Mouse (Mus musculus) hindbrain, embryonic 11.5 days (tissue): Measurements from ENCODE around the gene Acbd4. TPM values are rescaled to one million over a fixed set of nuclear protein-coding genes. Genes with fewer than 3 reads are reported as not detected.
A peak's percentile ranks its signal among the peaks of the same experiment; 100 is the strongest.

ENCODE experiments used
- ATAC-seq: fragments of 200-750 bp; cut with Nextera tagmentation; 2 replicates; pipeline ENCODE4 v1.8.0; 2017; ENCODE audit warnings: mild to moderate bottlenecking, moderate TSS enrichment, moderate library complexity; ENCODE audit not compliant: low FRiP score
- DNase-seq: peaks from one replicate; pipeline ENCODE4 v3.0.0-alpha.2; 2015; ENCODE audit warnings: low spot score
- H3K27ac ChIP-seq: fragments of 300-500 bp; sonication (generic); 2 replicates; pipeline ENCODE4 v1.5.1; 2014; ENCODE audit warnings: mild to moderate bottlenecking, low read depth, low read length
- H3K27me3 ChIP-seq: fragments of 300-500 bp; sonication (generic); 2 replicates; pipeline ENCODE4 v1.6.1; 2014; ENCODE audit warnings: mild to moderate bottlenecking, low read length, moderate library complexity, mixed read lengths; ENCODE audit not compliant: control insufficient read depth, insufficient read depth
- H3K36me3 ChIP-seq: fragments of 300-500 bp; sonication (generic); 2 replicates; pipeline ENCODE4 v1.6.1; 2014; ENCODE audit warnings: mild to moderate bottlenecking, low read length, moderate library complexity, mixed read lengths; ENCODE audit not compliant: control insufficient read depth, insufficient read depth
- H3K4me1 ChIP-seq: fragments of 300-500 bp; sonication (generic); replicated peaks from 2 replicates; pipeline ENCODE4 v1.6.1; 2014; ENCODE audit warnings: low read length, mixed read lengths; ENCODE audit not compliant: control insufficient read depth, insufficient read depth
- H3K4me2 ChIP-seq: fragments of 300-500 bp; sonication (generic); replicated peaks from 2 replicates; pipeline ENCODE4 v1.6.1; 2014; ENCODE audit warnings: mild to moderate bottlenecking, low read depth, low read length
- H3K4me3 ChIP-seq: fragments of 300-500 bp; sonication (generic); 2 replicates; pipeline ENCODE4 v1.5.1; 2014; ENCODE audit warnings: low read depth, low read length
- H3K9ac ChIP-seq: fragments of 300-500 bp; sonication (generic); 2 replicates; pipeline ENCODE4 v1.6.1; 2014; ENCODE audit warnings: low read depth, low read length
- H3K9me3 ChIP-seq: fragments of 300-500 bp; sonication (generic); 2 replicates; pipeline ENCODE4 v1.6.1; 2016; ENCODE audit warnings: low read length; ENCODE audit not compliant: control insufficient read depth
- WGBS: fragments of 180-500 bp; shearing (Covaris S2); extraction: QIAGEN DNeasy Blood & Tissue Kit; methylation state at CpG from one replicate; pipeline ENCODE4 v1.1.7; 2014; 5-methylcytosine and 5-hydroxymethylcytosine counted together
- polyA plus RNA-seq: library from polyadenylated mRNA; unstranded; fragments of >200 nt; fragmentation: Nextera tagmentation; extraction: Ambion mirVana; gene quantifications from 2 replicates; pipeline ENCODE4 v1.2.1, GENCODE M21; 2014

The Acbd4 gene
- polyA plus RNA-seq, 1 experiment from 2014 or later: 6.2 TPM

DNA sequence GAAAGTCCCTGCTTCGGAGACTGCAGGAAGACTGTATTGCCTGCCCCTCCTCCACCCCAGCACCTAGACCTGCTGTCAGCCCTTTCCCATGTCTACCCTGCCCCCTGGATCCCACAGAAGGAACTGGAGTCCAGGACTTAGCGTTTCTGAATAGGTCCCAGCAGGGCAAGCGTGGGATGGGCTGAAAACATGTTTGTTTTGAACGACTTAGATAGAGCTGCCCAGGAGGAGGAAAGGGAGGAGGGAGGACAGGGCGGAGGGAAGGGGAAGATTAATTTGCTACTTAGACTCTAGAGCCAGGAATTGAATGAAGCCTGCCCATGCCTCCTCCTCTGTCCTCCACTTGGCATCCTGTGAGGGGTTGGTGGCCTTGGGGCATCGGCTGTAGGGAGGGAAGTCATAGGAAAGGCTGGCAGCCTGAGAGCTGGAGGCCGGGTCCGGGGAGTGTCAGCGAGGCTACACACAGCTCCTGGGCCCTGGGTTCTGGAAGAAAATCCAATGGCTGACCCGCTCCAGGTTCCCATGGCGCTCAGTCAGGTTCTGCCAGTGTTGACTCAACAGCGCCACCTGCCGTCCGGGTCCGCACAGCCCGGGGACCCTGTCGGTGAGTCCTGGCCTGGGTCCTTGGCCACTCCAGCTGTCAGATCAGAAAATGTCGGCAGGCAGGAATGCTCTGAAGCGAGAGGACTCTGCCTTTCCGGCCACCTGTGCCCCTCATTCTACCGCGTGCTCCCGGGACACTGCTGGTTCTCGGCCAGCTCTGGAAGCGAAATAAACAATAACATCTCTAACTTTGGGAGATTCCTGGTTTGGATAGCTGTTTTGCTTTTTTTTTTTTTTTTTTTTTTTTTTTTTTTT is 57.4 kb downstream of the Acbd4 start:
- no peaks in the 10 kb centered on the region for H3K9me3 ChIP-seq
- ATAC-seq: peak; percentile 89
- no peaks in the 10 kb centered on the region for H3K36me3 ChIP-seq
- H3K4me3 ChIP-seq: 0 out of 2 replicates have a peak overlapping the region, but pooled peaks have one; percentile 13
- H3K9ac ChIP-seq: peak overlapping the region; percentile 27; the same call in 1 of the 2 replicates
- DNase-seq: peak; percentile 95
- H3K27me3 ChIP-seq: no peaks in the 10 kb centered on the region
- H3K27ac ChIP-seq: no peak overlapping the region
- under 1% methylated on average over 25 of the region's 25 CpGs for WGBS
- H3K4me2 ChIP-seq: peak overlapping the region; percentile 40
- no peaks in the 10 kb centered on the region; the same call in 1 of the 2 replicates for H3K4me1 ChIP-seq

DNA sequence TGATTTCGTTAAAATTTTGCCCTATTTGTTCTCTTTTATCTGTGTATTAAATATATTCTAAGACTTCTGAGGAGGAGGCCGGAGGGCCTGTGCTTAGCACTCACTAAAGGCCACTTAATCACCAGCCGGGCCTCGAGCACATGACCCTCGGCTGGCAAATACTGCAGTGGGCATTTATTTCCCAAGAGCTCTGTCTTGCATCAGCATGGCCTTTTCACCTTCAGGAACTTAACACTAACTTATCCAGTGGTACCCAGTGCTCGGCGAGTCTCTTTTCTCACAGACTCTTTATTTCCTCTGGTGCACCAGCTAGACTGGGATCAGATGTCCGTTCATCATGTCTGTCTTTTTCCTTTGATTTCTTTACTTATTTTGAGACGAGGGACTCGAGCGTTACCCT is 59.3 kb downstream of the Acbd4 start:
- WGBS: 89% methylated on average over 11 of the region's 11 CpGs
- ATAC-seq: no peak
- no peaks in the 10 kb centered on the region for H3K36me3 ChIP-seq
- H3K4me1 ChIP-seq: no peaks in the 10 kb centered on the region; the same call in 1 of the 2 replicates
- no peaks in the 10 kb centered on the region for H3K27me3 ChIP-seq
- no peak overlapping the region for H3K9ac ChIP-seq
- no peak overlapping the region for H3K4me2 ChIP-seq
- no peak for DNase-seq
- H3K9me3 ChIP-seq: no peaks in the 10 kb centered on the region
- H3K4me3 ChIP-seq: no peak overlapping the region
- H3K27ac ChIP-seq: no peak overlapping the region

DNA sequence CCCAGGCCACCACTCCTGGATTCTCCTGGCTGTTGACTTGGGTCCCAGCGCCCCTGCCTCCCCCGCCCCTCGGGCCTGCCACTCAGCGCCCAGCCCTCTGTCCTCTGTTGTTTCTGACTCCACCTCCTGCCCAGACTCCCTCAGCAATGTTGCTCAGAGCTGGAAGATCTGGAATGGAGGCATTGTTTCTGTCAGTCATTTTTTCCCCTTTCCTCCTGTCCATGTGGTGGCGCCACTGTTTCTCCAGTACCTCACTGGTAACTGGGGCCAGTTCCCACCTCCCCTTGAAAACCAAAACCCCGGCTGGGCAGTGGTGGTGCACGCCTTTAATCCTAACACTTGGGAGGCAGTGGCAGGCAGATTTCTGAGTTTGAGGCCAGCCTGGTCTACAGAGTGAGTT is 60.0 kb downstream of the Acbd4 start:
- no peak overlapping the region for H3K4me3 ChIP-seq
- no peaks in the 10 kb centered on the region for H3K9me3 ChIP-seq
- 73% methylated on average over 7 of the region's 7 CpGs for WGBS
- no peaks in the 10 kb centered on the region for H3K36me3 ChIP-seq
- H3K4me2 ChIP-seq: no peak overlapping the region
- H3K4me1 ChIP-seq: no peaks in the 10 kb centered on the region; the same call in 1 of the 2 replicates
- ATAC-seq (no peak), DNase-seq (no peak)
- no peak overlapping the region for H3K27ac ChIP-seq
- no peaks in the 10 kb centered on the region for H3K27me3 ChIP-seq
- no peak overlapping the region for H3K9ac ChIP-seq

Other genes with a start within 250 kb of the Acbd4 start
- 205 and 222 TPM in 2 replicates for gene Eftud2, start 220.7 kb upstream of the Acbd4 start, polyA plus RNA-seq
- 1.2 and 2.0 TPM in 2 replicates for gene Ccdc103, start 220.5 kb upstream of the Acbd4 start, polyA plus RNA-seq
- gene Fam187a, start 216.5 kb upstream of the Acbd4 start, polyA plus RNA-seq: not detected in 2 replicates
- 0.12 and 0.20 TPM in 2 replicates for gene Gfap, start 200.8 kb upstream of the Acbd4 start, polyA plus RNA-seq
- gene Kif18b, start 176.6 kb upstream of the Acbd4 start, polyA plus RNA-seq: 7.3 and 8.5 TPM in 2 replicates
- 10.5 and 11.0 TPM in 2 replicates for gene C1ql1, start 155.0 kb upstream of the Acbd4 start, polyA plus RNA-seq
- 41.0 and 51.1 TPM in 2 replicates for gene Nmt1, start 73.5 kb upstream of the Acbd4 start, polyA plus RNA-seq
- 228 and 229 TPM in 2 replicates for gene Dcakd, start 73.3 kb upstream of the Acbd4 start, polyA plus RNA-seq
- 1.0 and 1.7 TPM in 2 replicates for gene Plcd3, start within 50 bp of the Acbd4 start, polyA plus RNA-seq
- gene Hexim1, start 14.5 kb downstream of the Acbd4 start, polyA plus RNA-seq: 4.1 and 5.4 TPM in 2 replicates
- gene Hexim2, start 30.7 kb downstream of the Acbd4 start, polyA plus RNA-seq: 5.2 and 7.3 TPM in 2 replicates
- gene Fmnl1, start 69.4 kb downstream of the Acbd4 start, polyA plus RNA-seq: 0.91 and 1.1 TPM in 2 replicates
- 0.25 and 0.27 TPM in 2 replicates for gene 1700023F06Rik, start 106.9 kb downstream of the Acbd4 start, polyA plus RNA-seq
- not detected in 2 replicates for gene Spata32, start 116.8 kb downstream of the Acbd4 start, polyA plus RNA-seq
- 3.0 and 3.3 TPM in 2 replicates for gene Map3k14, start 165.8 kb downstream of the Acbd4 start, polyA plus RNA-seq